Mouse (Mus musculus) heart, embryonic 15.5 days (tissue): ENCODE data around the gene Cfap73. TPM values are rescaled to one million over a fixed set of nuclear protein-coding genes. Genes with fewer than 3 reads are reported as not detected.

Source experiments
- ATAC-seq: fragments of 200-750 bp; cut with Nextera tagmentation; replicated peaks from 2 replicates; pipeline ENCODE4 v1.8.0; 2017; ENCODE audit warnings: low read depth, moderate TSS enrichment; ENCODE audit not compliant: insufficient number of reproducible peaks, insufficient read depth, low FRiP score
- H3K27ac ChIP-seq: fragments of 300-500 bp; sonication (generic); 2 replicates; pipeline ENCODE4 v1.5.1; 2015; ENCODE audit warnings: mild to moderate bottlenecking, inconsistent platforms
- H3K27me3 ChIP-seq: fragments of 300-500 bp; sonication (generic); 2 replicates; pipeline ENCODE4 v1.6.1; 2015; ENCODE audit warnings: inconsistent platforms
- H3K36me3 ChIP-seq: fragments of 300-500 bp; sonication (generic); 2 replicates; pipeline ENCODE4 v1.6.1; 2015; ENCODE audit warnings: mild to moderate bottlenecking, inconsistent platforms
- H3K4me1 ChIP-seq: fragments of 300-500 bp; sonication (generic); replicated peaks from 2 replicates; pipeline ENCODE4 v1.6.1; 2015; ENCODE audit warnings: inconsistent platforms
- H3K4me2 ChIP-seq: fragments of 300-500 bp; sonication (generic); 2 replicates; pipeline ENCODE4 v1.6.1; 2015; ENCODE audit warnings: inconsistent platforms, mild to moderate bottlenecking, moderate library complexity
- H3K4me3 ChIP-seq: fragments of 300-500 bp; sonication (generic); 2 replicates; pipeline ENCODE4 v1.5.1; 2015; ENCODE audit warnings: mild to moderate bottlenecking, inconsistent platforms
- H3K9ac ChIP-seq: fragments of 300-500 bp; sonication (generic); 2 replicates; pipeline ENCODE4 v1.6.1; 2015; ENCODE audit warnings: mild to moderate bottlenecking, inconsistent platforms
- H3K9me3 ChIP-seq: fragments of 300-500 bp; sonication (generic); replicated peaks from 2 replicates; pipeline ENCODE4 v1.6.1; 2016; ENCODE audit warnings: inconsistent platforms
- WGBS: fragments of 180-500 bp; shearing (Covaris S2); methylation state at CpG from one replicate; pipeline ENCODE4 v1.1.7; 2015; ENCODE audit warnings: mixed read lengths; 5-methylcytosine and 5-hydroxymethylcytosine counted together
- polyA plus RNA-seq: library from polyadenylated mRNA; unstranded; fragments of >200 nt; fragmentation: Nextera tagmentation; extraction: Ambion mirVana; gene quantifications from 2 replicates; pipeline ENCODE4 v1.2.1, GENCODE M21; 2015

Gene Cfap73
- polyA plus RNA-seq, 1 experiment from 2014 or later, result not detected

GRCm38 (mm10) chr5:120645851-120646250 lies 11.8 kb upstream of the Cfap73 start:
- Histone ChIP-seq H3K4me3 (no peak overlapping the region), H3K27ac (no peak overlapping the region), H3K27me3 (peaks cover 45% of the 10 kb centered on the region), H3K9me3 (no peaks in the 10 kb centered on the region), H3K36me3 (no peaks in the 10 kb centered on the region), H3K9ac (no peak overlapping the region), H3K4me1 (peaks cover 24% of the 10 kb centered on the region), H3K4me2 (no peak overlapping the region)
- 47% methylated on average over 6 of the region's 6 CpGs for WGBS
- ATAC-seq, result no peak

DNA sequence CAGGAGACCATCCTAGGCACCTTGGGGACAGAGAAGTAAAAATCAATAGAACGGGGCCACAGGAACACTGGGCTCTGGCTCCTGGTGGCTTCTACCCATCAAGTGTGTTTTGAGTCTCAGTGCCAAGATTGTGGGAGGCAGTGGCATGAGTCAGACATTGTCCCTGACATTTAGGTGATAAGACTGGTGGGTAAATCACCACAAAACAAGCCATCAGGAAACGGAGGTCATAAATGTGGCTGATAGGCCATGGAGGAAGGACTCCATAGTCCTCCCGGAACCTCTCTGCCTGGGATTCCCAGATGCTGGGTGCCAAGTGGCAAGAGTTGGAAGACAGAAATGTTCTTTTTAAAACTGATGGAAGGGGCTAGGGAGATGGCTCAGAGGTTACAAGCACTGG lies 10.2 kb upstream of the Cfap73 start:
- WGBS, result 54% methylated on average over 3 of the region's 3 CpGs
- Histone ChIP-seq H3K4me2 (no peak overlapping the region), H3K9ac (no peak overlapping the region), H3K27ac (no peak overlapping the region), H3K36me3 (no peaks in the 10 kb centered on the region), H3K4me1 (peaks cover 21% of the 10 kb centered on the region), H3K4me3 (no peak overlapping the region), H3K27me3 (peaks cover 28% of the 10 kb centered on the region), H3K9me3 (no peaks in the 10 kb centered on the region)
- ATAC-seq, result no peak

- ATAC-seq, result no peak
- Histone ChIP-seq H3K36me3 (no peaks in the 10 kb centered on the region), H3K4me1 (peaks cover 14% of the 10 kb centered on the region), H3K27ac (no peak overlapping the region), H3K27me3 (peaks cover 21% of the 10 kb centered on the region), H3K9me3 (no peaks in the 10 kb centered on the region), H3K4me3 (no peak overlapping the region), H3K4me2 (no peak overlapping the region), H3K9ac (no peak overlapping the region)
- WGBS, result 48% methylated on average over 14 of the region's 14 CpGs
Observed at GRCm38 (mm10) chr5:120643365-120644085, 9.5 kb upstream of the Cfap73 start.

DNA sequence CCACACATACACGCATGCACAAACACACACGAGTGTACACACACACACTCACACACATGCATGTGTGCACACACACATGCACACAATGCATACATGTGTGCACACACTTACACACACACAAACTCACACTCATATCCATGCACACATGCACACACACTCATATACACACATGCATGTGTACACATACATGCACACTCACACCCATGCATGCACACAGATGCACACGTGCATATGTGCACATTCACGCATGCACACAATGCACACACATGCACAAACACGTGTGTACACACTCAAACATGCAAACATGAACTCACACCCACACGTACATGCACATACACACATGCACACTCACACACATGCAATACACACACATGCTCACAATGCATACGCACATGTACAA lies 6.1 kb upstream of the Cfap73 start:
- no peak overlapping the region for H3K4me2 ChIP-seq

GRCm38 (mm10) chr5:120635633-120636032 lies 1.6 kb upstream of the Cfap73 start:
- no peak for ATAC-seq

More for the DNA sequence above, 6.1 kb upstream of the Cfap73 start:
- Histone ChIP-seq H3K4me3 (no peak overlapping the region), H3K9ac (no peak overlapping the region), H3K4me1 (peaks cover 8% of the 10 kb centered on the region), H3K27me3 (peaks cover 3% of the 10 kb centered on the region; the same call in 1 of the 2 replicates), H3K36me3 (no peaks in the 10 kb centered on the region), H3K27ac (no peak overlapping the region), H3K9me3 (no peaks in the 10 kb centered on the region)
- no peak for ATAC-seq
- WGBS, result 84% methylated on average over 7 of the region's 7 CpGs

DNA sequence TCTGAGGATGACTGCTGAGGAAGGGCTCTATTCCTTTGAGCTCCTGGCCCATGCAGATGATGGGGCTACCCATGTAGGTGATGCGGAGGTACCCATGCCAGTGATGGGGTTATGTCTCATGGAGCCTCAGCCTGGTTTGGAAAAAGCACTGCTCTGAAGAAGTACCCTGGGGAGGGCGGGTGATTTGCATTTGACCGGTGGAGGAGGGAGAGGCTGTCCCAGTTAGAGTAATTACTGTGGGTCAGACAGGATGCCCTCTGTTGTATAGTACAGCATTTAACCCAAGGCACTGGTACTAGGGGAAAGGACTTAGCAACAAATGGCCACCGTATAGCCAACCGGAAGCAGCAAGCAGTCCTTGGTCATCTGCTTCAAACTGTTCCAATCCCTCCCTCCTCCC lies 825 bp upstream of the Cfap73 start:
- no peak overlapping the region for H3K4me2 ChIP-seq

More at GRCm38 (mm10) chr5:120635633-120636032, 1.6 kb upstream of the Cfap73 start:
- Histone ChIP-seq H3K9ac (no peak overlapping the region), H3K4me2 (no peak overlapping the region), H3K27ac (no peak overlapping the region), H3K4me1 (peaks cover 11% of the 10 kb centered on the region), H3K9me3 (no peaks in the 10 kb centered on the region), H3K4me3 (no peak overlapping the region), H3K27me3 (no peaks in the 10 kb centered on the region), H3K36me3 (no peaks in the 10 kb centered on the region)
- WGBS, result 73% methylated on average over 5 of the region's 5 CpGs

DNA sequence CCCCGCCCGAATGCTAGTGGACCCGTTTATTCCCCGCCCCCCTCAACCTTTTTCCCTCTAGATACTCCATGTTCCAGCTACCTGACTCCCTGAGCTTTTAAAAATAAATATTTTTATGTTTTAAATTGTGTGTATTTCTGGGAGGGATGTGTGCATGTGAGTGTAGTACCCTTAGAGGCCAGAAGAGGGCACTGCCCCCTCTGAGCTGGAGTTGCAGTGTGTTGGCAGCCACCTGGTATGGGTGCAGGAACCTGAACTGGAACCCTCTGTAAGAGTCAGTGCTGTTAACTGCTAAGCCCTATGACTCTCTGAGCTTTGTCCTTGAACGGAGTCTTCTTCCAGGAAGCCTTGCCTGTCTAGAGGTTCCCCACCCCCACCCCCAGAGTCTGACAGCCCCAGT lies 2.1 kb downstream of the Cfap73 start:
- ATAC-seq, result no peak
- WGBS, result 87% methylated on average over 5 of the region's 5 CpGs
- H3K4me3 ChIP-seq, result no peak overlapping the region

More for the DNA sequence above, 825 bp upstream of the Cfap73 start:
- no peaks in the 10 kb centered on the region for H3K36me3 ChIP-seq
- peaks cover 11% of the 10 kb centered on the region for H3K4me1 ChIP-seq
- H3K27me3 ChIP-seq, result peaks cover 5% of the 10 kb centered on the region; the same call in 1 of the 2 replicates
- ATAC-seq, result no peak
- H3K27ac ChIP-seq, result no peak overlapping the region
- 47% methylated on average over 5 of the region's 5 CpGs for WGBS
- no peak overlapping the region for H3K9ac ChIP-seq
- H3K4me3 ChIP-seq, result no peak overlapping the region
- H3K9me3 ChIP-seq, result no peaks in the 10 kb centered on the region

DNA sequence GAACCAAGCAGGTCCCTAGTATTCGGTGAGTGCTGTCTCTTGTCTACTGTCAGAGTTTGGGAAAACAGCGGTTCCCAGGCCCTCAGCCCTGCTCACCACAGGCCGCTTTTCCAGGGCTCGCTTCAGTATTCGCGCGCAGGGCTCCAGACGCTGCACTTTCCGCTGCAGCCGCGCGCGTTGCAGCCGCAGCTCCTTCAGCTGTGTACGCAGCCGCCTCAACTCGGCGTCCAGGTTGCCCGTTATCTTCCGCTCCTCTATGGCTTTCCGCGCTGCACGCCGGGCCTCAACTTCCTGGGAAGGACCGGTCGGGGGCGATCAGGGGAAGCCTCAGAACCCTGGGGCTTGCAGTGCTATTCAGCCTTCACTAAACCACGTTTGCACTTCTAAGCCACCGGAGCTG lies 2.9 kb downstream of the Cfap73 start:
- Histone ChIP-seq H3K4me3 (peak overlapping the region; percentile 35), H3K36me3 (peaks cover 13% of the 10 kb centered on the region; the same call in 1 of the 2 replicates), H3K27me3 (peaks cover 6% of the 10 kb centered on the region; the same call in 1 of the 2 replicates), H3K9ac (peak overlapping the region; percentile 49), H3K4me1 (peaks cover 14% of the 10 kb centered on the region), H3K4me2 (peak overlapping the region; percentile 63), H3K9me3 (no peaks in the 10 kb centered on the region), H3K27ac (no peak overlapping the region)
- no peak for ATAC-seq
- 4% methylated on average over 29 of the region's 29 CpGs for WGBS

More for the DNA sequence above, 2.1 kb downstream of the Cfap73 start:
- Histone ChIP-seq H3K4me2 (no peak overlapping the region), H3K27me3 (peaks cover 6% of the 10 kb centered on the region; the same call in 1 of the 2 replicates), H3K9me3 (no peaks in the 10 kb centered on the region), H3K9ac (no peak overlapping the region), H3K27ac (no peak overlapping the region), H3K4me1 (peaks cover 14% of the 10 kb centered on the region), H3K36me3 (peaks cover 5% of the 10 kb centered on the region; the same call in 1 of the 2 replicates)

DNA sequence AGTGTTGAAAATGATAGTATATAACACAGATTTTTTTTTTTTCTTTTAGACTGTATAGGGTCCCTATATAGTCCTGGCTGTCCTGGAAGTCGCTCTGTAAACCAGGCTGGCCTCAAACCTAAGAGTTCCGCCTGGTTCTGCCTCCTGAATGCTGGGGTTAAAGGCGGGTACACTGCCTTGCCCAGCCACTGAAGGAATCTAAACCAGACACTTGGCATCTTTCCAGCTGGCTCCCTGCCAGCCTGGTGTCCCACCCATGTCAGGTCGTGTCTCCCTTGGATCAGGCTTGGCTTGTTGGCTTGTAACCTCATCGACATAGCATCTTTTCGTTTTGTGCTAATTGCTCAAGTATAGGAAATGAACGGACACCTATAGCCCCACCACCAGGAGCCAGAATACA lies 5.4 kb downstream of the Cfap73 start:
- no peak for ATAC-seq
- 42% methylated on average over 7 of the region's 7 CpGs for WGBS
- H3K27me3 ChIP-seq, result peaks cover 6% of the 10 kb centered on the region; the same call in 1 of the 2 replicates
- H3K9me3 ChIP-seq, result no peaks in the 10 kb centered on the region
- no peak overlapping the region for H3K9ac ChIP-seq
- H3K4me3 ChIP-seq, result no peak overlapping the region
- no peak overlapping the region for H3K4me2 ChIP-seq
- H3K36me3 ChIP-seq, result peaks cover 38% of the 10 kb centered on the region
- no peak overlapping the region for H3K27ac ChIP-seq
- H3K4me1 ChIP-seq, result peaks cover 11% of the 10 kb centered on the region

DNA sequence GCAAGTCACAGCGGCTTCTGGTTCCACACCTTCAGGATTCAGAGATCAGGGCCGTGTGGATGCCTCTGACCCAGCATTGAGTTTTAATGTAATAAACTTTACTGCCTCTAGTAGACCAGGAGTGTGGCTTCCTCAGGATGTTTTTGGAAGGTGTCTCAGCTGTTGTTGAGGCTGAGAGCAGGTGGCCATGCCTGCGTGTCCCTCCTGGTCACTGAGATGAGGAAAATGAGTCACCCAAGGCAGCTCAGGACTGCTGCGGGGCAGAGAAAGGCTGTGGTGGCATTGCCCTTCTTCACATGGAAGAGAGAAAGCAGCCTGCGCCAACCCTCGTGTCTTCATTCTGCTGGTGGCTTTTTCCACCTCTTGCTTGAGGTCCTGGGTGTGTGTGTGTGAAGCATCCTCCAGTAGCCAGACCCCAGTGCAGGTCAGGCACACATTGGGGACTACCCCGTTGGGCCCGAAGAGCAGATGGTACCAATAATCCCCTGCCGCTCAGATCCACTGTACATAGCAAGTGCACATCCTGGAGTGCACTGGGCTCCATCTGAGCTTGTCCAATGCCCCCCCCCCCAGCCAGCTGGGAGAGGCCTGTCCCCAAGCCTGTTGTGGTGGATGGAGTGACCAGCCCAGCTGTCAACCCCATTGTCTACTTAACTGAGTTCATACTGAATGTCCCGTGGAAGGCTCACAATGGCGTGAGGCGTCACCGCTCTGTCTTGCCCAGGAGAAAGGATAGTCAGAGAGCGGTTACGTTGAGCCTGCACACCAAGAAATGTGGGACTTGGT lies 6.3 kb downstream of the Cfap73 start:
- Histone ChIP-seq H3K4me3 (no peak overlapping the region), H3K4me2 (no peak overlapping the region), H3K27me3 (peaks cover 6% of the 10 kb centered on the region; the same call in 1 of the 2 replicates), H3K27ac (no peak overlapping the region), H3K4me1 (peaks cover 11% of the 10 kb centered on the region), H3K36me3 (peaks cover 44% of the 10 kb centered on the region), H3K9ac (no peak overlapping the region), H3K9me3 (no peaks in the 10 kb centered on the region)
- ATAC-seq, result no peak
- WGBS, result 87% methylated on average over 15 of the region's 15 CpGs

- peaks cover 19% of the 10 kb centered on the region for H3K4me1 ChIP-seq
- H3K9ac ChIP-seq, result no peak overlapping the region
- H3K36me3 ChIP-seq, result peaks cover 55% of the 10 kb centered on the region
- WGBS, result 38% methylated on average over 19 of the region's 19 CpGs
- no peaks in the 10 kb centered on the region for H3K9me3 ChIP-seq
- ATAC-seq, result 0 out of 2 replicates have a peak, but pooled peaks have one; percentile 8
- H3K27ac ChIP-seq, result no peak overlapping the region
- H3K27me3 ChIP-seq, result peaks cover 6% of the 10 kb centered on the region; the same call in 1 of the 2 replicates
- H3K4me3 ChIP-seq, result no peak overlapping the region
- no peak overlapping the region for H3K4me2 ChIP-seq
Observed at GRCm38 (mm10) chr5:120626399-120626798, 7.6 kb downstream of the Cfap73 start.
